Comparison of ENCODE assay signal across 8 mouse cellular contexts in genomic region chr8:120374070-120374469, GRCm38 (mm10).
DNase-seq lines count a peak whose midpoint lies in the region; ATAC-seq lines count a peak whose summit lies in the region.

No protein-coding gene starts in this region.

- peak overlapping the region; percentile 22 for H3K27ac ChIP-seq in embryonic facial prominence, embryonic 11.5 days (replicated peaks; ENCODE audit: low read depth, low read length)
- peak overlapping the region; percentile 63; the same call in 1 of the 2 replicates for H3K27ac ChIP-seq in hindbrain, embryonic 16.5 days (ENCODE audit: low read depth, low read length)
- H3K27ac ChIP-seq in midbrain, embryonic 16.5 days (ENCODE audit: low read length) = no peak overlapping the region

- no peaks in the 10 kb centered on the region for H3K27me3 ChIP-seq in embryonic facial prominence, embryonic 11.5 days (ENCODE audit: control insufficient read depth, insufficient read depth, low read length)
- H3K27me3 ChIP-seq in hindbrain, embryonic 16.5 days (replicated peaks; ENCODE audit: control insufficient read depth, insufficient read depth, low read length) = 0 out of 2 replicates have a peak, but pooled peaks cover 4% of the 10 kb centered on the region
- H3K27me3 ChIP-seq in midbrain, embryonic 16.5 days (ENCODE audit: control insufficient read depth, insufficient read depth, low read depth, low read length) = no peaks in the 10 kb centered on the region

- intact Hi-C loops in gastrocnemius, postnatal 36 days (cut with DNase I) = no loop called here

- H3K36me3 ChIP-seq in embryonic facial prominence, embryonic 11.5 days (replicated peaks; ENCODE audit: control insufficient read depth, insufficient read depth, low read depth, low read length) = no peaks in the 10 kb centered on the region
- H3K36me3 ChIP-seq in hindbrain, embryonic 16.5 days (ENCODE audit: control insufficient read depth, insufficient read depth, low read length) = no peaks in the 10 kb centered on the region
- no peaks in the 10 kb centered on the region for H3K36me3 ChIP-seq in midbrain, embryonic 16.5 days (ENCODE audit: control insufficient read depth, insufficient read depth, low read length)

- H3K4me1 ChIP-seq in embryonic facial prominence, embryonic 11.5 days (ENCODE audit: control insufficient read depth, insufficient read depth, low read length) = peaks cover 8% of the 10 kb centered on the region
- H3K4me1 ChIP-seq in hindbrain, embryonic 16.5 days (ENCODE audit: control insufficient read depth, insufficient read depth, low read depth, low read length) = peaks cover 30% of the 10 kb centered on the region
- H3K4me1 ChIP-seq in midbrain, embryonic 16.5 days (ENCODE audit: control insufficient read depth, insufficient read depth, low read length) = peaks cover 18% of the 10 kb centered on the region

- no peak overlapping the region for H3K4me3 ChIP-seq in embryonic facial prominence, embryonic 11.5 days (ENCODE audit: low read depth, low read length)
- H3K4me3 ChIP-seq in hindbrain, embryonic 16.5 days (ENCODE audit: low read length) = no peak overlapping the region
- no peak overlapping the region for H3K4me3 ChIP-seq in midbrain, embryonic 16.5 days (ENCODE audit: low read depth, low read length)

- no peak overlapping the region for H3K4me2 ChIP-seq in embryonic facial prominence, embryonic 11.5 days (ENCODE audit: low read depth, low read length)
- no peak overlapping the region for H3K4me2 ChIP-seq in hindbrain, embryonic 16.5 days (ENCODE audit: low read length)
- H3K4me2 ChIP-seq in midbrain, embryonic 16.5 days (ENCODE audit: low read length) = no peak overlapping the region

- no peak for ATAC-seq in embryonic facial prominence, embryonic 11.5 days (replicated peaks; ENCODE audit: insufficient number of reproducible peaks, low FRiP score, low TSS enrichment, low read depth)
- no peak for ATAC-seq in hindbrain, embryonic 16.5 days
- ATAC-seq in midbrain, embryonic 16.5 days = no peak

- WGBS in embryonic facial prominence, embryonic 11.5 days = 90% methylated on average over 1 of the region's 1 CpGs
- WGBS in hindbrain, embryonic 16.5 days = 50% methylated on average over 1 of the region's 1 CpGs
- 81% methylated on average over 1 of the region's 1 CpGs for WGBS in midbrain, embryonic 16.5 days

- peak; percentile 43 for DNase-seq in kidney, adult 11 months
- no peak for DNase-seq in kidney, postnatal 14 days
- no peak for DNase-seq in embryonic facial prominence, embryonic 11.5 days (ENCODE audit: low spot score)
- DNase-seq in right cerebral cortex, postnatal 36 days (ENCODE audit: low spot score in 2 of 2) = no peak
- DNase-seq in testis, postnatal 10 days (ENCODE audit: low spot score) = no peak
- DNase-seq in gastrocnemius, postnatal 36 days = no peak

- H3K9me3 ChIP-seq in embryonic facial prominence, embryonic 11.5 days (replicated peaks; ENCODE audit: control insufficient read depth, low read length) = no peaks in the 10 kb centered on the region
- H3K9me3 ChIP-seq in hindbrain, embryonic 16.5 days (ENCODE audit: control insufficient read depth, low read length) = no peaks in the 10 kb centered on the region
- no peaks in the 10 kb centered on the region for H3K9me3 ChIP-seq in midbrain, embryonic 16.5 days (replicated peaks; ENCODE audit: control insufficient read depth, low read length, poor library complexity, severe bottlenecking)

- H3K9ac ChIP-seq in embryonic facial prominence, embryonic 11.5 days (replicated peaks; ENCODE audit: low read length) = 0 out of 2 replicates have a peak overlapping the region, but pooled peaks have one; percentile 23
- no peak overlapping the region for H3K9ac ChIP-seq in hindbrain, embryonic 16.5 days (ENCODE audit: low read depth, low read length)
- 0 out of 2 replicates have a peak overlapping the region, but pooled peaks have one; percentile 16 for H3K9ac ChIP-seq in midbrain, embryonic 16.5 days (ENCODE audit: low read depth, low read length)
